Mouse (Mus musculus) brain, embryonic 14.5 days (tissue): ENCODE measurements at regions not wholly inside any gene's neighbourhood (a gene's known extent, or its start where the extent isn't known, plus 50 kb on each side); places are given as distances from the start of the nearest gene placed in this dataset.
"Not testable (repeated sequence)": the region's sequence is repeated elsewhere in the genome, so short reads cannot be mapped to it uniquely, and the experiment has no call there.

ENCODE experiments used
- DNase-seq: peaks from one replicate; pipeline ENCODE4 v3.0.0-alpha.2; 2011; ENCODE audit warnings: low read depth
- CTCF ChIP-seq: fragments of 200-500 bp; IDR thresholded peaks from 2 replicates; pipeline ENCODE4 v1.5.1; 2012; ENCODE audit warnings: inconsistent platforms, mild to moderate bottlenecking, moderate library complexity, borderline replicate concordance; ENCODE audit not compliant: insufficient read depth, insufficient read length; ENCODE audit errors: extremely low read depth
- POLR2A ChIP-seq: fragments of 200-500 bp; IDR thresholded peaks from 2 replicates; pipeline ENCODE4 v1.6.1; 2012; ENCODE audit warnings: mild to moderate bottlenecking, inconsistent platforms, borderline replicate concordance; ENCODE audit not compliant: poor library complexity, insufficient read depth, insufficient read length, severe bottlenecking; ENCODE audit errors: extremely low read depth

- DNase-seq: no peak
- TF ChIP-seq CTCF (no peak), POLR2A (no peak)
These were observed 168.1 kb upstream of the Arhgap18 start for GRCm38 (mm10) chr10:26585106-26585505.

GRCm38 (mm10) chr10:26607081-26607480, 146.1 kb upstream of the Arhgap18 start:
- not testable (repeated sequence) for DNase-seq

- no peak for DNase-seq
- TF ChIP-seq CTCF (no peak), POLR2A (no peak)
These were observed 142.0 kb upstream of the Arhgap18 start for GRCm38 (mm10) chr10:26611246-26611645.

- TF ChIP-seq POLR2A: no peak
- peak; percentile 41 for DNase-seq
These were observed 122.9 kb upstream of the Arhgap18 start for GRCm38 (mm10) chr10:26630196-26630760.

- TF ChIP-seq POLR2A (no peak), CTCF (no peak)
- DNase-seq: no peak
These were observed 121.0 kb upstream of the Arhgap18 start for GRCm38 (mm10) chr10:26632266-26632665.

GRCm38 (mm10) chr10:26637459-26637858, 115.8 kb upstream of the Arhgap18 start:
- no peak for DNase-seq
- TF ChIP-seq POLR2A: no peak
- no peak for TF ChIP-seq CTCF

- DNase-seq: no peak
- TF ChIP-seq POLR2A: no peak
- no peak for TF ChIP-seq CTCF
These were observed 115.2 kb upstream of the Arhgap18 start for GRCm38 (mm10) chr10:26638056-26638455.

- DNase-seq: peak; percentile 30
- no peak for TF ChIP-seq POLR2A
- no peak for TF ChIP-seq CTCF
These were observed 114.1 kb upstream of the Arhgap18 start for GRCm38 (mm10) chr10:26639118-26639517.

- DNase-seq: no peak
- TF ChIP-seq CTCF: no peak
- no peak for TF ChIP-seq POLR2A
These were observed 100.1 kb upstream of the Arhgap18 start for GRCm38 (mm10) chr10:26653103-26653502.

- DNase-seq: no peak
- TF ChIP-seq CTCF (no peak), POLR2A (no peak)
These were observed 89.0 kb upstream of the Arhgap18 start for GRCm38 (mm10) chr10:26664270-26664669.

- TF ChIP-seq POLR2A: no peak
- TF ChIP-seq CTCF: no peak
These were observed 73.6 kb upstream of the Arhgap18 start for GRCm38 (mm10) chr10:26679500-26680227.

GRCm38 (mm10) chr10:26694761-26695160, 58.5 kb upstream of the Arhgap18 start:
- no peak for TF ChIP-seq CTCF
- TF ChIP-seq POLR2A: no peak
- DNase-seq: no peak

More at GRCm38 (mm10) chr10:26679500-26680227, 73.6 kb upstream of the Arhgap18 start:
- DNase-seq: peak; percentile 9

- TF ChIP-seq CTCF (no peak), POLR2A (no peak)
- peak; percentile 92 for DNase-seq
These were observed 57.8 kb upstream of the Arhgap18 start for GRCm38 (mm10) chr10:26695212-26695933.
